Mouse (Mus musculus) neural tube, embryonic 14.5 days (tissue): ENCODE measurements around the gene Adamtsl1. TPM values are rescaled to one million over a fixed set of nuclear protein-coding genes. Genes with fewer than 3 reads are reported as not detected.

Source experiments
- ATAC-seq: fragments of 200-750 bp; cut with Nextera tagmentation; 2 replicates; pipeline ENCODE4 v1.8.0; 2017; ENCODE audit warnings: low read depth, mild to moderate bottlenecking, moderate TSS enrichment, moderate library complexity
- H3K27ac ChIP-seq: fragments of 300-500 bp; sonication (generic); 2 replicates; pipeline ENCODE4 v1.5.1; 2014; ENCODE audit warnings: low read depth, mild to moderate bottlenecking, control low read depth, low read length, moderate library complexity, mixed read lengths
- H3K27me3 ChIP-seq: fragments of 300-500 bp; sonication (generic); 2 replicates; pipeline ENCODE4 v1.6.1; 2014; ENCODE audit warnings: low read length; ENCODE audit not compliant: control insufficient read depth, insufficient read depth
- H3K36me3 ChIP-seq: fragments of 300-500 bp; sonication (generic); 2 replicates; pipeline ENCODE4 v1.6.1; 2014; ENCODE audit warnings: low read length, mixed read lengths; ENCODE audit not compliant: control insufficient read depth, insufficient read depth
- H3K4me1 ChIP-seq: fragments of 300-500 bp; sonication (generic); 2 replicates; pipeline ENCODE4 v1.6.1; 2014; ENCODE audit warnings: low read length; ENCODE audit not compliant: control insufficient read depth, insufficient read depth
- H3K4me2 ChIP-seq: fragments of 300-500 bp; sonication (generic); 2 replicates; pipeline ENCODE4 v1.6.1; 2014; ENCODE audit warnings: mild to moderate bottlenecking, low read depth, low read length, control low read depth
- H3K4me3 ChIP-seq: fragments of 300-500 bp; sonication (generic); 2 replicates; pipeline ENCODE4 v1.5.1; 2014; ENCODE audit warnings: low read depth, low read length, control low read depth, mixed read lengths
- H3K9ac ChIP-seq: fragments of 300-500 bp; sonication (generic); replicated peaks from 2 replicates; pipeline ENCODE4 v1.6.1; 2014; ENCODE audit warnings: low read depth, mild to moderate bottlenecking, control low read depth, low read length, mixed read lengths
- H3K9me3 ChIP-seq: fragments of 300-500 bp; sonication (generic); 2 replicates; pipeline ENCODE4 v1.6.1; 2016; ENCODE audit warnings: low read length; ENCODE audit not compliant: control insufficient read depth
- WGBS: fragments of 180-500 bp; shearing (Covaris S2); extraction: QIAGEN DNeasy Blood & Tissue Kit; methylation state at CpG from one replicate; pipeline ENCODE4 v1.1.7; 2014; 5-methylcytosine and 5-hydroxymethylcytosine counted together
- polyA plus RNA-seq: library from polyadenylated mRNA; unstranded; fragments of >200 nt; fragmentation: Nextera tagmentation; extraction: Ambion mirVana; gene quantifications from 2 replicates; pipeline ENCODE4 v1.2.1, GENCODE M21; 2014

The Adamtsl1 gene
- polyA plus RNA-seq, 1 experiment from 2014 or later, result 17.6 TPM

DNA sequence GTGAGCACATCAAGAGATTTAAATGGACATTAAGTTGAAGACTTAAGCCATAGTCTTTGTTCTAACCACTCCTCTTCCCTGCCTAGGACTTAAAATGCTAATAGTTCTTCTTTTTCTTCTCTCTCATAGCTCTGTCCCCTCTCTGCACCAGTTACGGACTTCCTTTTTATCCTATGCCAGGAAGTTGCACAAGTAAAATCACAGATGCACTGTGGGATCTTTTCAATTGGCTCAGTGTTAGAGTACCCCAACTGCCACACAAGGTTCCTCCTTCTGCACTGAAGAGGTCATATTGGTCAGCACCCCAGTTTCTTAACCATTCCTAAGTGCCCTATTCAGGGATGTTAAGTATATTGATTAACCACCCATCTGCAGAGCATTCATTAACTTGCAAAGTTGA lies 15.9 kb downstream of the Adamtsl1 start:
- Histone ChIP-seq H3K36me3 (no peaks in the 10 kb centered on the region), H3K9me3 (no peaks in the 10 kb centered on the region), H3K27me3 (no peaks in the 10 kb centered on the region), H3K4me2 (no peak overlapping the region), H3K27ac (no peak overlapping the region), H3K4me3 (no peak overlapping the region), H3K9ac (no peak overlapping the region), H3K4me1 (no peaks in the 10 kb centered on the region)
- WGBS, result 81% methylated on average over 1 of the region's 1 CpGs
- no peak for ATAC-seq

DNA sequence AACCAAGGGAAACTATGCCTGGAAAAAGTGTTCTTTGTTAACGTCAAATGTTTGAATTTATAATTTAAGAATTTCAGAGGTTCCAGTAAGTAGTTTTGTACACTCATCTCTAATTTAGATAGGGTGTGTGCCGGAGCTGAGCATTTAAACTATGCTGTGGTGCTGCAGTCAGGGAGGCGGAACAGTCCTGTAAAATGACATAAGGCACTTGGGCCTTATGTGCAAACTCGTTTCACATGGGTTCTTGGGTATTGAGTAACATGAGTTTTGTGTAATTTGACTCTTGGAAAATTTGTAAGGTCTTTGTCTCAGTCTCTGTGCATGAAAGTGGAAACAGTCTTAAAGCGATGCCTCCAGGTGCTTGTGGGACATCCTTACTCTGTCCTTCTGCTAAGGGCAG lies 25.7 kb downstream of the Adamtsl1 start:
- H3K4me2 ChIP-seq, result no peak overlapping the region
- H3K36me3 ChIP-seq, result no peaks in the 10 kb centered on the region
- H3K4me3 ChIP-seq, result no peak overlapping the region
- H3K4me1 ChIP-seq, result no peaks in the 10 kb centered on the region
- no peak for ATAC-seq
- 84% methylated on average over 5 of the region's 5 CpGs for WGBS
- no peaks in the 10 kb centered on the region for H3K27me3 ChIP-seq
- H3K9me3 ChIP-seq, result no peaks in the 10 kb centered on the region
- H3K27ac ChIP-seq, result no peak overlapping the region
- H3K9ac ChIP-seq, result no peak overlapping the region

DNA sequence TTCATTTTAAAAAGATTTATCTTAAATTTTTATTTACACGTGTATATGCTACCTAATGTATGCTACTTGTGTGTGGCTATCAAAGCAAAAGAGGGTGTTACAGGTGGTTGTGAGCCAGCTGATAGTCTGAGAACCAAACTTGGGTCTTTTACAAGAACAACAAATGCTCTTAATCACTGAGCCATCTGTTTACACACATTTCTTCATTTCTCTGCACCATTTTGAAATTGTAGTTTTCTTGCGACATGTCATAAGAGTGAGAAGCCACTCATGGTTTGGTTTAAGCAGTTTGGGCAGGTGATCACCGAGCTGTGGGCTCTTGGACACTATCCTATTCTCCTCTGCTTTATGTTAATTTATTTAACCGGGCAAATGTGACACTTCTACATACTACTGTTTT lies 29.2 kb downstream of the Adamtsl1 start:
- H3K4me1 ChIP-seq, result no peaks in the 10 kb centered on the region
- no peak overlapping the region for H3K4me3 ChIP-seq
- 90% methylated on average over 4 of the region's 4 CpGs for WGBS
- H3K4me2 ChIP-seq, result no peak overlapping the region
- no peaks in the 10 kb centered on the region for H3K27me3 ChIP-seq
- no peak overlapping the region for H3K9ac ChIP-seq
- H3K9me3 ChIP-seq, result no peaks in the 10 kb centered on the region
- no peak overlapping the region for H3K27ac ChIP-seq
- ATAC-seq, result no peak
- no peaks in the 10 kb centered on the region for H3K36me3 ChIP-seq

DNA sequence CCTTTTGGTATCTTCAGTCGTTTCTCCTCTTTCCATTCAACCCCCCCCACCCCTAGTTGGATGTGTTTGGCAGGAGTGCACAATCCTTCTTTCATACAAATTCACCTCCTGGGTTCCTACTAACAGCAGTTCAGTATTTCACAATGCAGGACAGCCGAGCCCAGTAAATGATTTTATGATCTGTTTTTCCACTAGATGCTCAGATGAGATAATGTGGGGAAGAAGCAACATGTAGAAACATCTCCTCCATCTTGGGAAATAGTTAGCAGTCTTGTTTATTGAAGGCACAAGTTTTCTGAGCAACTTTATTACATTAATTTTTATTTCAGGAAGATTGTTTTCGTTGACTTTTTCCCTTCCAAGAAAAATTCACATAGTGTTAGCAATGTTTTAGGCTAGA lies 40.7 kb downstream of the Adamtsl1 start:
- no peak for ATAC-seq
- Histone ChIP-seq H3K4me2 (no peak overlapping the region), H3K27ac (no peak overlapping the region), H3K36me3 (no peaks in the 10 kb centered on the region), H3K9me3 (no peaks in the 10 kb centered on the region), H3K27me3 (no peaks in the 10 kb centered on the region), H3K9ac (no peak overlapping the region), H3K4me1 (no peaks in the 10 kb centered on the region), H3K4me3 (no peak overlapping the region)
- WGBS, result 57% methylated on average over 3 of the region's 3 CpGs

- no peak overlapping the region for H3K4me2 ChIP-seq
- H3K9me3 ChIP-seq, result no peaks in the 10 kb centered on the region
- H3K9ac ChIP-seq, result no peak overlapping the region
- no peak overlapping the region for H3K4me3 ChIP-seq
- 86% methylated on average over 6 of the region's 6 CpGs for WGBS
- no peaks in the 10 kb centered on the region for H3K36me3 ChIP-seq
- H3K27ac ChIP-seq, result no peak overlapping the region
- H3K27me3 ChIP-seq, result no peaks in the 10 kb centered on the region
- ATAC-seq, result no peak
- H3K4me1 ChIP-seq, result no peaks in the 10 kb centered on the region
Measured at GRCm38 (mm10) chr4:85559753-85560152, 45.8 kb downstream of the Adamtsl1 start.

DNA sequence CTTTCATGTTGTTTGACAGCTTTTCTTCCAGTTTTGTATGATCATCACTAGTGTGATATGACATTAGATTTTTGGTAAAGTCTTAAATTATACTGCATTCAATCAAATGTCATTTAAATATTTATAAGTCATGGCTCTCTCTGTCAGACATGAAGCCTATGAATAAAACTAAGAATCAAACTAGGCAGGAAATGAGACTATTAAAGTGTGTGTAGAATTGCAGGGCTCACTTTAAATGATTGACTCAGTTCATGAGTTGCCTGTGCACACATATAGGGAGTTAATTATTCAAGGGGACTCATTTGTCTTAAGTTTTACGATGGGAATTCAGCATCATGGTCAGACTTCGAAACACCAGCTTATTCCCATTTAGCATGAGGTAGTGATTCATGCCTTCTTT lies 71.5 kb downstream of the Adamtsl1 start:
- no peak overlapping the region for H3K9ac ChIP-seq
- no peaks in the 10 kb centered on the region for H3K4me1 ChIP-seq
- 79% methylated on average over 2 of the region's 2 CpGs for WGBS

GRCm38 (mm10) chr4:85588928-85589327 lies 75.0 kb downstream of the Adamtsl1 start:
- no peak overlapping the region for H3K27ac ChIP-seq
- H3K9ac ChIP-seq, result no peak overlapping the region
- no peak overlapping the region for H3K4me3 ChIP-seq
- ATAC-seq, result no peak
- no peaks in the 10 kb centered on the region for H3K9me3 ChIP-seq
- H3K27me3 ChIP-seq, result no peaks in the 10 kb centered on the region
- H3K36me3 ChIP-seq, result no peaks in the 10 kb centered on the region
- H3K4me1 ChIP-seq, result no peaks in the 10 kb centered on the region
- H3K4me2 ChIP-seq, result no peak overlapping the region
- WGBS, result 86% methylated on average over 4 of the region's 4 CpGs

More for the DNA sequence above, 71.5 kb downstream of the Adamtsl1 start:
- no peak overlapping the region for H3K27ac ChIP-seq
- H3K36me3 ChIP-seq, result no peaks in the 10 kb centered on the region
- no peak overlapping the region for H3K4me2 ChIP-seq
- no peak for ATAC-seq
- H3K27me3 ChIP-seq, result no peaks in the 10 kb centered on the region
- no peaks in the 10 kb centered on the region for H3K9me3 ChIP-seq
- no peak overlapping the region for H3K4me3 ChIP-seq

GRCm38 (mm10) chr4:85591037-85591436 lies 77.1 kb downstream of the Adamtsl1 start:
- H3K9ac ChIP-seq, result no peak overlapping the region
- 61% methylated on average over 7 of the region's 7 CpGs for WGBS
- H3K36me3 ChIP-seq, result no peaks in the 10 kb centered on the region
- no peak overlapping the region for H3K27ac ChIP-seq
- no peaks in the 10 kb centered on the region for H3K27me3 ChIP-seq
- no peak overlapping the region for H3K4me3 ChIP-seq
- no peak overlapping the region for H3K4me2 ChIP-seq
- ATAC-seq, result no peak
- no peaks in the 10 kb centered on the region for H3K9me3 ChIP-seq
- H3K4me1 ChIP-seq, result no peaks in the 10 kb centered on the region

GRCm38 (mm10) chr4:85594159-85594558 lies 80.2 kb downstream of the Adamtsl1 start:
- H3K36me3 ChIP-seq, result no peaks in the 10 kb centered on the region
- no peak overlapping the region for H3K9ac ChIP-seq
- ATAC-seq, result no peak
- H3K9me3 ChIP-seq, result no peaks in the 10 kb centered on the region
- no peaks in the 10 kb centered on the region for H3K4me1 ChIP-seq
- no peak overlapping the region for H3K4me2 ChIP-seq
- H3K4me3 ChIP-seq, result no peak overlapping the region
- no peak overlapping the region for H3K27ac ChIP-seq
- H3K27me3 ChIP-seq, result no peaks in the 10 kb centered on the region

GRCm38 (mm10) chr4:85613331-85613730 lies 99.4 kb downstream of the Adamtsl1 start:
- Histone ChIP-seq H3K27ac (no peak overlapping the region), H3K9me3 (no peaks in the 10 kb centered on the region), H3K4me3 (no peak overlapping the region), H3K4me2 (no peak overlapping the region), H3K27me3 (no peaks in the 10 kb centered on the region), H3K4me1 (no peaks in the 10 kb centered on the region), H3K36me3 (no peaks in the 10 kb centered on the region), H3K9ac (no peak overlapping the region)
- no peak for ATAC-seq
- WGBS, result 86% methylated on average over 3 of the region's 3 CpGs
